Mouse (Mus musculus) liver, embryonic 12.5 days (tissue): ENCODE results near the gene Exo5. TPM values are rescaled to one million over a fixed set of nuclear protein-coding genes. Genes with fewer than 3 reads are reported as not detected.

Source experiments
- ATAC-seq: fragments of 200-750 bp; cut with Nextera tagmentation; 2 replicates; pipeline ENCODE4 v1.8.0; 2017; ENCODE audit warnings: moderate number of reproducible peaks, mild to moderate bottlenecking, moderate library complexity
- H3K27ac ChIP-seq: fragments of 300-500 bp; sonication (generic); 2 replicates; pipeline ENCODE4 v1.5.1; 2016; ENCODE audit warnings: mild to moderate bottlenecking
- H3K27me3 ChIP-seq: fragments of 300-500 bp; sonication (generic); replicated peaks from 2 replicates; pipeline ENCODE4 v1.6.1; 2016; ENCODE audit warnings: mild to moderate bottlenecking, moderate library complexity
- H3K36me3 ChIP-seq: fragments of 300-500 bp; sonication (generic); 2 replicates; pipeline ENCODE4 v1.6.1; 2016; ENCODE audit warnings: mild to moderate bottlenecking, moderate library complexity
- H3K4me1 ChIP-seq: fragments of 300-500 bp; sonication (generic); 2 replicates; pipeline ENCODE4 v1.6.1; 2016
- H3K4me2 ChIP-seq: fragments of 300-500 bp; sonication (generic); 2 replicates; pipeline ENCODE4 v1.6.1; 2016; ENCODE audit warnings: mild to moderate bottlenecking, moderate library complexity
- H3K4me3 ChIP-seq: fragments of 300-500 bp; sonication (generic); 2 replicates; pipeline ENCODE4 v1.5.1; 2016; ENCODE audit warnings: mild to moderate bottlenecking, moderate library complexity
- H3K9ac ChIP-seq: fragments of 300-500 bp; sonication (generic); 2 replicates; pipeline ENCODE4 v1.6.1; 2016; ENCODE audit warnings: mild to moderate bottlenecking, moderate library complexity
- H3K9me3 ChIP-seq: fragments of 300-500 bp; sonication (generic); replicated peaks from 2 replicates; pipeline ENCODE4 v1.6.1; 2016; ENCODE audit warnings: mild to moderate bottlenecking, moderate library complexity
- WGBS: fragments of 180-500 bp; shearing (Covaris S2); methylation state at CpG from one replicate; pipeline ENCODE4 v1.1.7; 2016; ENCODE audit not compliant: insufficient replicate concordance; 5-methylcytosine and 5-hydroxymethylcytosine counted together
- polyA plus RNA-seq: library from polyadenylated mRNA; unstranded; fragments of >200 nt; fragmentation: Nextera tagmentation; extraction: Ambion mirVana; gene quantifications from 2 replicates; pipeline ENCODE4 v1.2.1, GENCODE M21; 2016

The Exo5 gene
- polyA plus RNA-seq, 1 experiment from 2014 or later = 9.8 TPM

DNA sequence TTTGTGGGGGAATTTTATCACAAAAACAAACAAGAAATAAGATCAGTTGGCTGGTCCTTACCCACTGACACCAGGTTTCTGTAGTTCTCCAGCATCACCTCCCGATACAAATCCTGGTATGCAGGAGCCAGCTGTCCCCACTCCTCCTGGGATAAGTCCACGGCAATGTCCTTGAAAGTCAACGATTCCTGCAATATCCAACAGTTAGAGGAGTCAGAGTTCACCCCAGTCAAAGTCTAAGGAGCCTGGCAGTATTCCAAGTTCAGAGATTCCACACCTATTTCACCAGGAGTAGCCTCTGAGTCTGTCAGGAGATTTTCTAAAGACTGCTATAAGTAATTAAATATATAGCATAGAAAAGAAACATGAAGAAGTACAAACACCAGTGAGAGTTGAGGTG is 10.2 kb upstream of the Exo5 start:
- Histone ChIP-seq H3K9me3 (0 out of 2 replicates have a peak, but pooled peaks cover 6% of the 10 kb centered on the region), H3K27ac (no peak overlapping the region), H3K36me3 (peaks cover 27% of the 10 kb centered on the region), H3K4me2 (no peak overlapping the region), H3K27me3 (no peaks in the 10 kb centered on the region), H3K9ac (no peak overlapping the region), H3K4me1 (no peaks in the 10 kb centered on the region), H3K4me3 (no peak overlapping the region)
- ATAC-seq = no peak
- 71% methylated on average over 3 of the region's 3 CpGs for WGBS

DNA sequence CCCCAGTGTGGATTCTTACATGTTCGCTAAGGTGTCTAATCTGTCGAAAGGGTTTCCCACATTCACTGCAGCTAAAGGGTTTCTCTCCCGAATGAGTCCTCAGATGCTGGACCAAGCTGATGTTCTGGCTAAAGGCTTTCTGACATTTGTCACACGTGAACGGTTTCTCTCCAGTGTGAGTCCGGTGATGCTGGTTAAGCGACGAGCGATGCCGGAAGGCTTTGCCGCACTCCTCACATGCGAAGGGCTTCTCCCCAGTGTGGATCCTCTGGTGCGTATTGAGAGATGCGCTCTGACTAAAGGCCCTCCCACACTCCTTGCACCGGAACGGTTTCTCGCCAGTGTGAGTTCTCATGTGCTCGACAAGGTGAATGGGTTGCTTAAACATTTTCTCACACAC is 5.9 kb upstream of the Exo5 start:
- no peaks in the 10 kb centered on the region for H3K4me1 ChIP-seq
- 87% methylated on average over 18 of the region's 18 CpGs for whole genome bisulfite sequencing
- peaks cover 27% of the 10 kb centered on the region for H3K36me3 ChIP-seq
- no peak overlapping the region for H3K27ac ChIP-seq
- H3K9me3 ChIP-seq = 0 out of 2 replicates have a peak, but pooled peaks cover 10% of the 10 kb centered on the region
- no peak for ATAC-seq
- no peak overlapping the region for H3K4me2 ChIP-seq
- no peaks in the 10 kb centered on the region for H3K27me3 ChIP-seq
- H3K4me3 ChIP-seq = no peak overlapping the region
- H3K9ac ChIP-seq = no peak overlapping the region

DNA sequence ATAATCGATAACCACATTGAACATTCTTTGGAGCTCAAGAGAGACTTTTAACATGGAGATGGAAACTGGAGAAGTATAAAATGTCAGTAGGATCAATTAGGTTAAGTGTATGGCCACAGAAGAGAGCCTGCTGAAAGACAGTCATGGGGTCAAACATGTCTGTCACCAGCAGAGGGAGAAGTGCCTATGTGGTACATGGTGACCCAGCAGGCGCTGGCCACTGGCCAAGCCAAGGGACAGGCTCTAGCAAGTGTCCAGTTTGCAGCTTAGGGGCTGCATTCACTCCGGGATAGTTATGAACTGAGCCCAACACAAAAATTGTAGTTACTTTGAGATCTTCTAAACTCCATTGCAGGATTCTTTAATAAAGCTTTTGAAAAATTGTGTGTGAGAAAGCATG is 3.9 kb upstream of the Exo5 start:
- Histone ChIP-seq H3K27ac (no peak overlapping the region), H3K9me3 (0 out of 2 replicates have a peak, but pooled peaks cover 10% of the 10 kb centered on the region), H3K4me2 (no peak overlapping the region), H3K36me3 (peaks cover 17% of the 10 kb centered on the region), H3K4me3 (no peak overlapping the region), H3K9ac (no peak overlapping the region), H3K27me3 (no peaks in the 10 kb centered on the region), H3K4me1 (peaks cover 13% of the 10 kb centered on the region)
- WGBS = 78% methylated on average over 3 of the region's 3 CpGs
- ATAC-seq = no peak

DNA sequence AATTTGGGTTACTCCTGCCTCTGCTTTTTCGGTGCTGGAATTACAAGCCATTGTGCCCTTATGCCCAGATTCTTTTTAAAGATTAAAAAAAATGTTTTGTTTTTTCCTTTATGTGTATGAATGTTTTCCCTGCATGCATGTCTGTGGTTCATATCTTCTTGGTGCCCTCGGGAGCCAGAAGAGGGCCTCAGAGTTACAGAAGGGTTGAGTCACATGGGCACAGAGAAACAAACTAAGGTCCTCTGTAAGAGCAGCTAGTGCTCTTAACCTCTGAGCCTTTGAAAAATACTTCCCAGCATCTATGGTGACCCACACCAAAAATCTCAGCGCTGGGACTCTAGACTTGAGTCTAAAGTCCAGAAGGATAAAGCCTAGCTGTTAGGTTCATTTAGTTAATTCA is 569 bp upstream of the Exo5 start:
- peak overlapping the region; percentile 84 for H3K27ac ChIP-seq
- H3K36me3 ChIP-seq = peaks cover 22% of the 10 kb centered on the region
- 0 out of 2 replicates have a peak, but pooled peaks cover 5% of the 10 kb centered on the region for H3K9me3 ChIP-seq
- 11% methylated on average over 3 of the region's 3 CpGs for WGBS
- peak overlapping the region; percentile 71 for H3K4me2 ChIP-seq
- ATAC-seq = peak; percentile 76
- H3K4me3 ChIP-seq = peak overlapping the region; percentile 76
- H3K27me3 ChIP-seq = no peaks in the 10 kb centered on the region
- H3K9ac ChIP-seq = peak overlapping the region; percentile 78
- peaks cover 21% of the 10 kb centered on the region for H3K4me1 ChIP-seq

DNA sequence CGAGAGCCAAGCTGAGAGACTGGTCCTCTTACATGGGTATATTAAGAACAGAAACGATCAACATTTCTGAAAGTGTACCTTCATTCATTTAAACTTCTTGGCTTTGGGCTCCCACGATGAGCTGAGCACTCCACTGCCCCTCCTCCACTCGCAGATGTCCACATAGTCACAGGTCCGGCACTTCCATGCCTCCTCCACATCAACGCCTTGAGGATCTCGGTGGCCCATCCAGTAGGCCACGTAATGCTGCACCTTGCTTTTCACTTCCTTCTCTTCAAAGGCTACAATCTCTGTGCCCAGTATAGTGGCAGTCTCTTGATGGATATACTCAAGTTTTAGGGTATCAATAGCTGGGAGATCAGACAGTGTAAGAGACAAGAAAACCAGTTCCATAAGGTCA is 3.4 kb downstream of the Exo5 start:
- 89% methylated on average over 8 of the region's 8 CpGs for WGBS
- Histone ChIP-seq H3K4me3 (no peak overlapping the region), H3K9ac (no peak overlapping the region), H3K4me1 (peaks cover 21% of the 10 kb centered on the region), H3K4me2 (no peak overlapping the region), H3K27ac (no peak overlapping the region), H3K27me3 (no peaks in the 10 kb centered on the region), H3K9me3 (0 out of 2 replicates have a peak, but pooled peaks cover under 1% of the 10 kb centered on the region), H3K36me3 (peaks cover 22% of the 10 kb centered on the region)
- ATAC-seq = no peak

DNA sequence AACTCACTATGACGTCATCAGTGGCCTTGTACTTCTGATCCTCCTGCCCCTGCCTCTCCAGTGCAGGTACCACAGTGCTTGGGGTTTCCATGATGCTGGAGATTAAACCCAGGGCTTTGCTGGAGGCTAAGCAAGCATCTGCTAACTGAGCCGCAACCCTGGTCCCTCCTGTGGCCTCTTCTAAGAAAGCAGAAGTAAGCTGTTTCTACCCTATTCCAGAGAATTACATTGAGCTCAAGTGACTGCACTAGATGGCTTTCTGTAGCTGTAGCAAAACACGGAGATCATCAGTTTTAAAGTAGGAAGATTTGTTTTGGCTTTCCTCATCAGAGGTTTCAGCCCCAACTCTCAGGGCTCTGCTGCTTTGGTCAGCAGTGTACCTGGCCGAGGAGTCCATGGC is 10.3 kb downstream of the Exo5 start:
- H3K9me3 ChIP-seq = no peaks in the 10 kb centered on the region
- H3K4me2 ChIP-seq = no peak overlapping the region
- no peak for ATAC-seq
- no peak overlapping the region for H3K27ac ChIP-seq
- peaks cover 8% of the 10 kb centered on the region; the same call in 1 of the 2 replicates for H3K4me1 ChIP-seq
- H3K36me3 ChIP-seq = no peaks in the 10 kb centered on the region
- 39% methylated on average over 4 of the region's 4 CpGs for WGBS
- H3K9ac ChIP-seq = no peak overlapping the region
- peaks cover 8% of the 10 kb centered on the region; the same call in 1 of the 2 replicates for H3K27me3 ChIP-seq
- H3K4me3 ChIP-seq = no peak overlapping the region

DNA sequence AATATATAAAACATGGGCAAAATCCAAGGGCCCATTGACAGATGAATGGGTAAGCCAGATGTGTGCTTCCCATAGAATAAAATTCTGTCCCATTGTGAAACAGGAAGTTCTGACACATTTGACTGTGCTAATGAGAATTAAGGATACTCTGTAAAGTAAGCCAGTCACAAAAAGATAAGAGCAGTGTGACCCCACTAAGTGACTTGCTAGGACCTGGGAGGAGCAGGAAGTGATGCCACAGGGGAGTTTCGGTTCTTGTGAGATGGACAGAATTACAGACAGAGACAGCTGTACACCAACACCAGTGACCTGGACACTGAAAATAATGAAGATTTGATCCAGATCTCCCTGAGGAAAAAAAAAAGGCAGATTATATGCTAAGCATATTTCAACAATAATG is 11.0 kb downstream of the Exo5 start:
- Histone ChIP-seq H3K27ac (no peak overlapping the region), H3K36me3 (no peaks in the 10 kb centered on the region), H3K27me3 (peaks cover 12% of the 10 kb centered on the region; the same call in 1 of the 2 replicates), H3K4me2 (no peak overlapping the region), H3K9ac (no peak overlapping the region), H3K4me1 (peaks cover 9% of the 10 kb centered on the region; the same call in 1 of the 2 replicates), H3K9me3 (no peaks in the 10 kb centered on the region), H3K4me3 (no peak overlapping the region)
- ATAC-seq = no peak
- WGBS = 24% methylated on average over 1 of the region's 1 CpGs

DNA sequence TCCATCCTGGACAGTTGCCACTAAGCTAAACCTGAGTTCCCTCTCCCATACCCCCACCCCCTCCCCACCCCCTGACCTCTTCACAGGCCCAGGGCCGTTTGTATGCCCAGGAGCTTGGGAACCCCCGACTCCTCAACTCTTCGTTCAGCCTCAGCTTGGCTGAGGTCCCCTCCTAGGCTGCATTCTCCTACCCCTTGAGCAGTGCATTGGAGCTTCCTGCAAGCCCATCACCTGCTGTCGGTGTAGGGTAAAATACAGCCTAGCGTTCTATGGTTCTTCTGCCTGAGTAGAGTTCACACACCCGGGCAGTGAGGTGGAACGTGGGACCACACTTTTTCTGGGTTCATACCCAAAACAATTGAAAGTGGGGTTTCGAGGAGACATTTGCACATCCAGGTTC is 11.4 kb downstream of the Exo5 start:
- H3K4me3 ChIP-seq = no peak overlapping the region
- no peaks in the 10 kb centered on the region for H3K9me3 ChIP-seq
- no peak for ATAC-seq

DNA sequence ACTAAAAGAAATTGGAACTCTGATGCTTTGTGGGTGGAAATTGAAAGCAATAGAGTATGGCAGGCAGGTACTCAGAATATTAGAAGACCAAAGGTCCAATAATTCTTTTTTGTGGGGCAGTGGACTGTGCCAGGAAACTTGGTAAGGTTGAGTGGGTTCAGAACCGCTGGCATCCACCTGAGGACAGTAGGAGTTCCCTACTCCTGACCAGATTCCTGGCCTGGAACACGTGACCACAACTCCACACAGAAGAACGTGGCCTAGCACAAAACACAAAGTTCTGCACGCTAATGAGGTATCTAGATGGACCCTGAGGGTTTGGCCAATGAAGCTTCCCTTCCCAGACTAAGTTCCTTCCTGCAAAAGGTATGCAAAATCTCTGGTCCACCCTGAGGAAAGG is 12.0 kb downstream of the Exo5 start:
- Histone ChIP-seq H3K27ac (no peak overlapping the region), H3K36me3 (no peaks in the 10 kb centered on the region), H3K9ac (no peak overlapping the region), H3K4me1 (peaks cover 9% of the 10 kb centered on the region; the same call in 1 of the 2 replicates), H3K27me3 (peaks cover 15% of the 10 kb centered on the region; the same call in 1 of the 2 replicates), H3K4me2 (no peak overlapping the region), H3K4me3 (no peak overlapping the region), H3K9me3 (no peaks in the 10 kb centered on the region)
- no peak for ATAC-seq
- WGBS = 34% methylated on average over 4 of the region's 4 CpGs

More for the DNA sequence above, 11.4 kb downstream of the Exo5 start:
- H3K27me3 ChIP-seq = peaks cover 12% of the 10 kb centered on the region; the same call in 1 of the 2 replicates
- H3K36me3 ChIP-seq = no peaks in the 10 kb centered on the region
- 64% methylated on average over 8 of the region's 8 CpGs for WGBS
- no peak overlapping the region for H3K9ac ChIP-seq
- H3K4me1 ChIP-seq = peaks cover 9% of the 10 kb centered on the region; the same call in 1 of the 2 replicates
- H3K27ac ChIP-seq = no peak overlapping the region
- no peak overlapping the region for H3K4me2 ChIP-seq

DNA sequence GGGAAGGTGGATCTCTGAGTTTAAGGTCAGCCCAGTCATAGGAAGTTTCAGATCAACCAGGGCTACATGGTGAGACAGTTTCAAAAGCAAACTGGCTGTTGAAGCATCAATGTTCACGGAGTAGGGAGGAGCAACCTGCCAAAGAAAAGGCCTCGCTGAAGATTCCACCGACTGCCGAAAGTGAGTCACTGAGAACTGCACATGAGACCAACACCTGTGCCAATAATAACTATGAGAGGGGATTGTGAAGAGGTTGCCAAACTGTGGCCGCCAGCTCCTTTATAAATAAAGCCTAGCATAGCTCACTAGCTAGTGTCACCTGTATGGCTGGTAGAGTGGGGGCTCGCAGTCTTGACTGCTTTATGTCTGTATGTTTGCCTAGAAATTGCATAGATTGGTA is 13.7 kb downstream of the Exo5 start:
- WGBS = 73% methylated on average over 6 of the region's 6 CpGs
- no peak overlapping the region for H3K4me2 ChIP-seq
- no peaks in the 10 kb centered on the region for H3K9me3 ChIP-seq
- no peak overlapping the region for H3K27ac ChIP-seq
- no peak for ATAC-seq
- no peak overlapping the region for H3K4me3 ChIP-seq
- peaks cover 9% of the 10 kb centered on the region; the same call in 1 of the 2 replicates for H3K4me1 ChIP-seq
- no peak overlapping the region for H3K9ac ChIP-seq
- H3K27me3 ChIP-seq = peaks cover 15% of the 10 kb centered on the region; the same call in 1 of the 2 replicates
- H3K36me3 ChIP-seq = no peaks in the 10 kb centered on the region

DNA sequence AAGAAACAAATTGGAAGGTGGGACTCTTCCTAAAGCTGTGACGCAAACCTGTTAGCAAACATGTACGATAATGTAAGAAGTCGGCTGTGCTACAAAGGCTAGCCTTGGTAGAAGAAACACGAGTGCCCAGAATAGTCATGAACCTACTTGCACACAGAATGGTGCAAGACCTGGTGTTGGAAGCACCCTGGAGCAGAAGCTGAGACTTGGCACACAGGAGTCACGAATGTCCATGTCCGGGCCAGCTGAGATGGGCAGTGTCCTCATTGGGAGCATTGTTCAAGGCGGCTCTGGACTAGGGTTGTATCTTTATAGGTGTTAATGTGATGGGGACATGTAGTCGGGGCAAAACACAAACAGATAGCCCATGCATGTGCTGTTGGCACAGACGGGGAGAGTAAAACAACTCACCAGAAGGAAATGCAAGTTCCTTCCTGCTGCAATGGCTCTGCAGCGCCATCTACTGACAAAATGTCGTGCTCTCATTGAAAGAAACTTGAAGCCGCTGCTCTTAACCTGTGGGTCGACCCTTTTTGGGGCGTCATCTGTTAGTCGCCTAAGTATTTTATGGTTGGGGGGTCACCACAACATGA is 15.2 kb downstream of the Exo5 start:
- Histone ChIP-seq H3K27me3 (peaks cover 9% of the 10 kb centered on the region; the same call in 1 of the 2 replicates), H3K9me3 (no peaks in the 10 kb centered on the region), H3K4me1 (0 out of 2 replicates have a peak, but pooled peaks cover 4% of the 10 kb centered on the region), H3K36me3 (no peaks in the 10 kb centered on the region), H3K9ac (no peak overlapping the region), H3K4me2 (peak overlapping the region; percentile 27), H3K27ac (no peak overlapping the region), H3K4me3 (no peak overlapping the region)
- 28% methylated on average over 15 of the region's 15 CpGs for WGBS
- no peak for ATAC-seq

DNA sequence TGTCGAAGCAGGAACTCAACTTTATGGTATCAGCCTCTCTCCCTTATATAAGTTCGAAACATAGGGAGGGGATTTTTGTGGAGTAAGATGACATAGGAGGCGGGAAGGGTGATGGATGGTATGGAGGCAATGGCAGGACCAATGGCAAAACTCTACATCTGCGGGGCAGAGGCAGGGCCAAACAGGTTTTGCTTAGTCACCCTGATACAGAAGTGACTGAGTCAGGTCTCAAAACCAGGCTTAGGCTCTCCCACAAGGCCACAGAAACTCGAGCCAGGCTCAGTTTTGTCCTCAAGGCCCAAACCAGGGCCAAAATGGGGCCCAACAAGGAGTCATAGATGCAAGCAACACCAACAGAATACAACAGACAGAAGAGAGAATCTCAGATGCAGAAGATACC is 19.2 kb downstream of the Exo5 start:
- no peak for ATAC-seq
- no peak overlapping the region for H3K9ac ChIP-seq
- H3K27ac ChIP-seq = no peak overlapping the region
- 0 out of 2 replicates have a peak, but pooled peaks cover 4% of the 10 kb centered on the region for H3K4me1 ChIP-seq
- no peak overlapping the region for H3K4me3 ChIP-seq
- WGBS = 60% methylated on average over 5 of the region's 5 CpGs
- H3K4me2 ChIP-seq = no peak overlapping the region
- H3K27me3 ChIP-seq = peaks cover 16% of the 10 kb centered on the region; the same call in 1 of the 2 replicates
- H3K36me3 ChIP-seq = no peaks in the 10 kb centered on the region
- no peaks in the 10 kb centered on the region for H3K9me3 ChIP-seq
